Mouse (Mus musculus): ENCODE measurements around the gene Atxn2. TPM values are rescaled to one million over a fixed set of nuclear protein-coding genes. Genes with fewer than 3 reads are reported as not detected.
"Not testable (repeated sequence)": the region's sequence is repeated elsewhere in the genome, so short reads cannot be mapped to it uniquely, and the experiment has no call there.

Gene Atxn2
- polyA plus RNA-seq, 1 experiment: 71.9 TPM

DNA sequence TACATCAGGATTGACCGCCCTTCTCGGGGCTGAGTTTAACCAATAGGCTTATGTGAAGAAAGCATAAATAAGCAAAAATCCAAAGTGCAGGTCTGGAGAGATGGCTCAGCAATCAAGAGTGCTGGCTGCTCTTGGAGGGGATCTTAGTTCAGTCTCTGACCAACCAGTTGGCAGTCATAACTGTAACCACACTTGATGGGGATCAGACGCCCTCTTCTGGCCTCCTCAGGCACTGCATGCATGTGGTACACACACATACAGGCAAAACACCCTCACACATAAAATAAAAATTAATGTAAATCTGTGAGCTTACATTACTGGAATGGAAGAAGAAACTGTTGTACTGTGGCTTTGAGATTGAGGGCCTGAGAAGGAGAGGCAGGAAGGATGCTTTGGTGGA, 40.7 kb upstream of the Atxn2 start:
- 87% methylated on average over 3 of the region's 3 CpGs for whole genome bisulfite sequencing
- H3K4me1 ChIP-seq (ENCODE audit: control insufficient read depth, insufficient read depth, insufficient read length): no peaks in the 10 kb centered on the region
- no peak overlapping the region for H3K27ac ChIP-seq (ENCODE audit: insufficient read depth, low read length)
- no peaks in the 10 kb centered on the region for H3K27me3 ChIP-seq (ENCODE audit: control insufficient read depth, insufficient read depth, low read length)
- peaks cover 24% of the 10 kb centered on the region for H3K36me3 ChIP-seq (ENCODE audit: control insufficient read depth, insufficient read depth, low read length)
- peak; percentile 8; the same call in 1 of the 2 replicates for TF ChIP-seq CTCF (IDR thresholded peaks at IDR 0.05; ENCODE audit: extremely low read depth, insufficient read depth, insufficient read length, insufficient replicate concordance)
- no peak for TF ChIP-seq POLR2A (IDR thresholded peaks at IDR 0.05; ENCODE audit: low read depth, low read length)
- peak in 1 of 2 experiments; percentile 9 for DNase-seq (ENCODE audit: low read depth in 1 of 2, low spot score in 2 of 2)
- no peak overlapping the region for H3K4me3 ChIP-seq (ENCODE audit: extremely low read depth, insufficient read depth, insufficient read length)

DNA sequence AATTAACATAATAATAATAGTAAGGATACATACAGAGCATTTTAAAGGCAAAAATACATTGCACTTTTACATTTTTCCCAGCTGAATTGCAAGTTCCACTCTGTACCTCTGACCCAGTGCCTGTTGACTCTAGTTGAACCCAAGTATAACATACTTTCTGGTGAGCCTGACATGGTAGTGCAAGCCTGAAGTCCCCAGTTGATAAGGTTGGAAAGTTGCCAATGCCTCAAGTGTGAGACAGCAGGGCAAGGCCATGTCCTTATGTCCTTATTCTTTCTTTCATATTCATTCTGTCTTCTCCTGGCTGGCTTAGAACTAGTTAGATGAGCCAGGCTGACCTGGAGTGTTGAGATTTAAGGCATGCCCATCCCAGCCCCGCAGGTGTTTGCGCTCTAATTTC, 28.9 kb upstream of the Atxn2 start:
- H3K27ac ChIP-seq (ENCODE audit: insufficient read depth, low read length): no peak overlapping the region
- DNase-seq (ENCODE audit: low read depth in 1 of 2, low spot score in 2 of 2): no peak
- TF ChIP-seq POLR2A (IDR thresholded peaks at IDR 0.05; ENCODE audit: low read depth, low read length) (no peak), CTCF (IDR thresholded peaks at IDR 0.05; ENCODE audit: extremely low read depth, insufficient read depth, insufficient read length, insufficient replicate concordance) (no peak)
- no peaks in the 10 kb centered on the region for H3K27me3 ChIP-seq (ENCODE audit: control insufficient read depth, insufficient read depth, low read length)
- no peak overlapping the region for H3K4me3 ChIP-seq (ENCODE audit: extremely low read depth, insufficient read depth, insufficient read length)
- peaks cover 52% of the 10 kb centered on the region for H3K36me3 ChIP-seq (ENCODE audit: control insufficient read depth, insufficient read depth, low read length)
- WGBS: 96% methylated on average over 2 of the region's 2 CpGs
- H3K4me1 ChIP-seq (ENCODE audit: control insufficient read depth, insufficient read depth, insufficient read length): no peaks in the 10 kb centered on the region

DNA sequence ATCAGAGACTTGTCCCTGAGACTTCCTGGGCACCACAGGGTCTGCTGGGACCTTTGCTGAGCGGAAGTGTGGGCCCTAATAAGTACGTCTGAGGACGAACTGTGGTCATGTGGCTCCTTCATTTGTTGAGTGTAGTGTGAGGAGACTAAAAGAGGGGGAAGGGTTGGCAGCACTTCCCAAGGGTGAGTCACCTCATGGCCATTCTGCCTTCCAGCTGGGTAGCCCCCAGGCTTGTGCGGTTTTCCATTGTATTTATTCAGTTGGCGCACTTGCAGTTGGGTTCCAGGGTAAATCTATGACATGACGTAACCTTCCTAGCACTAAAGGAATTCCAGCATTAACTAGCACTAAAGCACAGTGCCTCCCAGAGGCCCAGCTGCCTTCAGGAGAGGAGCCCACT, 25.6 kb upstream of the Atxn2 start:
- no peaks in the 10 kb centered on the region for H3K4me1 ChIP-seq (ENCODE audit: control insufficient read depth, insufficient read depth, insufficient read length)
- H3K27ac ChIP-seq (ENCODE audit: insufficient read depth, low read length): no peak overlapping the region
- DNase-seq (ENCODE audit: low read depth in 1 of 2, low spot score in 2 of 2): no peak
- no peak for TF ChIP-seq POLR2A (IDR thresholded peaks at IDR 0.05; ENCODE audit: low read depth, low read length)
- WGBS: 99% methylated on average over 6 of the region's 6 CpGs
- H3K4me3 ChIP-seq (ENCODE audit: extremely low read depth, insufficient read depth, insufficient read length): no peak overlapping the region
- peaks cover 38% of the 10 kb centered on the region for H3K36me3 ChIP-seq (ENCODE audit: control insufficient read depth, insufficient read depth, low read length)
- H3K27me3 ChIP-seq (ENCODE audit: control insufficient read depth, insufficient read depth, low read length): no peaks in the 10 kb centered on the region

DNA sequence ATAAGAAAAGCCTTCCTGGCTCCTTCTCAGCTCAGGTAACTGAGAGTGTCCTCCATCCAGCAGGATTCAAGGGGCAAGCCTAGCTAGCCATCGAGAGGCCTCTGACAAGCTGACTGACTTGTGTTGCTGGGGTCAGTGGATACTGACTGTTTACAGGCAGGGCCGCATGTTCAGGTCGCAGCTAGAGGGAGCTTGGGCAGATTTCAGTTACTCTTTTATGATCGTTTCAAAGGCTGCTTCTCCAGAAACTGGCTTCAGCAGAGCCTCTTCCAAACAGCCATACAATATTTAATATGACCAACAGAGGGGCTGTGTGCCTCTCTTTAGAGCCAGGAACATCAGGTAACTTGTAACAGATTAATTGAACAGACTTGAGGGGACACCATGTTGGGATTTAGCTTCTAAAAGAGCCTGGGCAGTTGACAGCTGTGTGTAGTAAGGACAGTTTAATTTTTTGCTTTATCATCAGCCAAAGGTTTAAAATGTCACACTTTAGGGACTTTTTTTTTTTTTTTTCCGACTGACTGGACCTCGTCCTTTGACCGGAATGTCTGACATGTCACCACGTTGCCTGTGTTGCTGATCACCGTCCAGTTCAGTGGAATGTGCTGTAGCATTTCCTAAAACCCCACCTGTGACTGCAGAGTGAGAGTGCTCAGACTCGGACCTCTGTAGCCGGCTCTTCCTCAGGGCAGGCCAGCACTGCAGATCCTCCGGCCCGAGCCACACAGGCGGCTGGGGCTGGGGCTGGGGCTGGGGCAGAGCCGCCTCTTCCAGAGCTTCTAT, 24.8 kb upstream of the Atxn2 start:
- Histone ChIP-seq H3K4me3 (ENCODE audit: extremely low read depth, insufficient read depth, insufficient read length) (no peak overlapping the region), H3K36me3 (ENCODE audit: control insufficient read depth, insufficient read depth, low read length) (peaks cover 33% of the 10 kb centered on the region), H3K27ac (ENCODE audit: insufficient read depth, low read length) (no peak overlapping the region), H3K4me1 (ENCODE audit: control insufficient read depth, insufficient read depth, insufficient read length) (no peaks in the 10 kb centered on the region), H3K27me3 (ENCODE audit: control insufficient read depth, insufficient read depth, low read length) (no peaks in the 10 kb centered on the region)
- WGBS: 89% methylated on average over 15 of the region's 15 CpGs
- no peak for DNase-seq (ENCODE audit: low read depth in 1 of 2, low spot score in 2 of 2)
- no peak for TF ChIP-seq POLR2A (IDR thresholded peaks at IDR 0.05; ENCODE audit: low read depth, low read length)
- no peak for TF ChIP-seq CTCF (IDR thresholded peaks at IDR 0.05; ENCODE audit: extremely low read depth, insufficient read depth, insufficient read length, insufficient replicate concordance)

DNA sequence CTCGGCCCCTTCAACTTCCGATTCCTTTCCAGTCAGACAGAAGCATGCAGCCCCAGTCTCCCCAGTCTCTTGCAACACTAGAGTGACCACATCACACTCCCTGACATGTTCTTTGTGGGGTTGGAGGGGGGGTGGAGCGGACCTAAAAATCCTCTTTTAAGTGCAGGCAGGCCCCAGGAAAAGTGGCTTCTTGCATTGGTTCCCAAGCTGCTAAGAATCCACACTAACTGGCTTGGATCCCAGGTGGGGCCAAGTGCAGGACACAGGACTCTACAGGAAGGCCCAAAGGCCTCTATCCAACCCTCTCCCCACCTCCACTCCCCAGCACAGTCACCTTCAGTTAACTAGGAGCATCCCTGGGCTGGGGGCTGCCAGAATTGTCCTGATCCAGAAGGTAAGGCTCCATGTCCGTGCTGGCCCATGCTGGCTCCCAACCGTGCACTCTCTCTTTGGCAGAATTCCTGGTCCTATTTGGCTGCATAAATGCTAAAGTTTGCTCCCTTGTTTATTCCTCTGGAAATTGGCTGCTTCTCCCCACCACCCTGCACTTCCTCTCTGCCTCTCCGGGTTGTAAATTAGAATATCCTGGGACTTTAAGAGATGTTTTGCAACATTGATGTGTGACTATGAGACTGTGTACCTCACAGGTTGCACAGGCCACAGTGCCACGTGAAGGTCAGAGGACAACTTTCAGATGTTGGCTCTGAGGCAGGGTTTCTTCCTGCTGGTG, 20.5 kb upstream of the Atxn2 start:
- no peaks in the 10 kb centered on the region for H3K4me1 ChIP-seq (ENCODE audit: control insufficient read depth, insufficient read depth, insufficient read length)
- no peaks in the 10 kb centered on the region for H3K27me3 ChIP-seq (ENCODE audit: control insufficient read depth, insufficient read depth, low read length)
- WGBS: 76% methylated on average over 7 of the region's 7 CpGs
- H3K4me3 ChIP-seq (ENCODE audit: extremely low read depth, insufficient read depth, insufficient read length): no peak overlapping the region
- H3K36me3 ChIP-seq (ENCODE audit: control insufficient read depth, insufficient read depth, low read length): peaks cover 13% of the 10 kb centered on the region
- no peak for DNase-seq (ENCODE audit: low read depth in 1 of 2, low spot score in 2 of 2)
- no peak for TF ChIP-seq CTCF (IDR thresholded peaks at IDR 0.05; ENCODE audit: extremely low read depth, insufficient read depth, insufficient read length, insufficient replicate concordance)
- no peak for TF ChIP-seq POLR2A (IDR thresholded peaks at IDR 0.05; ENCODE audit: low read depth, low read length)
- 0 out of 2 replicates have a peak overlapping the region, but pooled peaks have one; percentile 18 for H3K27ac ChIP-seq (ENCODE audit: insufficient read depth, low read length)

DNA sequence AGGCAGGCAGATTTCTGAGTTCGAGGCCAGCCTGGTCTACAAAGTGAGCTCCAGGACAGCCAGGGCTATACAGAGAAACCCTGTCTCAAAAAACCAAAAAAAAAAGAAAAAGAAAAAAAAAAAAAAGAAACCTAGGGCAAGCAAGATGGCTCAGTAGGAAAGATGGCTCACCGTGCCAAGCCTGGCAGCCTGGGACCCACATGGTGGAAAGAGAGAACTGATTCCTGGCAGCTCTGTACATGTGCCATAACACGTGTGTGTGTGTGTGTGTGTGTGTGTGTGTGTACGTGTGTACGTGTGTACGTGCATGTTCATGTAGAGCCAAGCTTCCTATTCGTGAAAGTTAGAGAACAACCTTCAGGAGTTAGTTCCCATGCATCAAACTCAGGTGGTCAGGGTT, 19.7 kb upstream of the Atxn2 start:
- WGBS: 89% methylated on average over 7 of the region's 7 CpGs
- not testable (repeated sequence) for DNase-seq (ENCODE audit: low read depth in 1 of 2, low spot score in 2 of 2); H3K27me3 ChIP-seq (ENCODE audit: control insufficient read depth, insufficient read depth, low read length); H3K4me3 ChIP-seq (ENCODE audit: extremely low read depth, insufficient read depth, insufficient read length); H3K27ac ChIP-seq (ENCODE audit: insufficient read depth, low read length); H3K36me3 ChIP-seq (ENCODE audit: control insufficient read depth, insufficient read depth, low read length); H3K4me1 ChIP-seq (ENCODE audit: control insufficient read depth, insufficient read depth, insufficient read length)

DNA sequence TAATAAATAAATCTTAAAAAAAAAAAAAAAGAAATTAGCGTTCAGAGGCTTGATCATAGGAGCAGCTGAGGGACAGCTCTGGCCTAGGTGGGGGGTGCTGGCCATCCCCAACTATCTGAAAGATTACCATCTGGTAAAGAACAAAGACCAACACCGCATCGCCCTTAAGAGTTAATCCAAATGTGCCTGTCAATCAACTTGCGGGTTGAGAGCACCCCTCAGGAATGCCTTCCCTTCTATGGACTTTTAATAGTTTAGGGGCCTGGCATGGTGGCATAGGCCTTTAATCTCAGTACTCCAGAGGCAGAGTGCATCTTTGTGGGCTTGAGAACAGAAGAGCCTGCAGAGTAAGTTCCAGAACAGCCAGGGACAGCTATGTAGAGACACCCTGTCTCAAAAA, 18.2 kb upstream of the Atxn2 start:
- Histone ChIP-seq H3K4me3 (ENCODE audit: extremely low read depth, insufficient read depth, insufficient read length) (no peak overlapping the region), H3K36me3 (ENCODE audit: control insufficient read depth, insufficient read depth, low read length) (no peaks in the 10 kb centered on the region), H3K27ac (ENCODE audit: insufficient read depth, low read length) (no peak overlapping the region), H3K4me1 (ENCODE audit: control insufficient read depth, insufficient read depth, insufficient read length) (no peaks in the 10 kb centered on the region), H3K27me3 (ENCODE audit: control insufficient read depth, insufficient read depth, low read length) (no peaks in the 10 kb centered on the region)
- WGBS: 91% methylated on average over 4 of the region's 4 CpGs
- TF ChIP-seq CTCF (IDR thresholded peaks at IDR 0.05; ENCODE audit: extremely low read depth, insufficient read depth, insufficient read length, insufficient replicate concordance) (no peak), POLR2A (IDR thresholded peaks at IDR 0.05; ENCODE audit: low read depth, low read length) (no peak)
- no peak for DNase-seq (ENCODE audit: low read depth in 1 of 2, low spot score in 2 of 2)
